Mouse (Mus musculus) lung, adult 2 months (tissue): ENCODE data around the gene Churc1.

Experiments used
- CTCF ChIP-seq: fragments of 200-500 bp; IDR thresholded peaks from 2 replicates; pipeline ENCODE4 v1.5.1; 2011; ENCODE audit warnings: mild to moderate bottlenecking, low read length, control low read depth; ENCODE audit not compliant: insufficient read depth
- POLR2A ChIP-seq: fragments of 200-500 bp; IDR thresholded peaks from 2 replicates; pipeline ENCODE4 v1.6.1; 2011; ENCODE audit warnings: low read depth, mild to moderate bottlenecking, control low read depth, low read length, borderline replicate concordance; ENCODE audit errors: extremely low read depth

GRCm38 (mm10) chr12:76775132-76775531 is 9.8 kb downstream of the Churc1 start:
- TF ChIP-seq CTCF, result no peak
- no peak for TF ChIP-seq POLR2A
